9 mouse cellular contexts compared by ENCODE assay signal in the genomic region with DNA sequence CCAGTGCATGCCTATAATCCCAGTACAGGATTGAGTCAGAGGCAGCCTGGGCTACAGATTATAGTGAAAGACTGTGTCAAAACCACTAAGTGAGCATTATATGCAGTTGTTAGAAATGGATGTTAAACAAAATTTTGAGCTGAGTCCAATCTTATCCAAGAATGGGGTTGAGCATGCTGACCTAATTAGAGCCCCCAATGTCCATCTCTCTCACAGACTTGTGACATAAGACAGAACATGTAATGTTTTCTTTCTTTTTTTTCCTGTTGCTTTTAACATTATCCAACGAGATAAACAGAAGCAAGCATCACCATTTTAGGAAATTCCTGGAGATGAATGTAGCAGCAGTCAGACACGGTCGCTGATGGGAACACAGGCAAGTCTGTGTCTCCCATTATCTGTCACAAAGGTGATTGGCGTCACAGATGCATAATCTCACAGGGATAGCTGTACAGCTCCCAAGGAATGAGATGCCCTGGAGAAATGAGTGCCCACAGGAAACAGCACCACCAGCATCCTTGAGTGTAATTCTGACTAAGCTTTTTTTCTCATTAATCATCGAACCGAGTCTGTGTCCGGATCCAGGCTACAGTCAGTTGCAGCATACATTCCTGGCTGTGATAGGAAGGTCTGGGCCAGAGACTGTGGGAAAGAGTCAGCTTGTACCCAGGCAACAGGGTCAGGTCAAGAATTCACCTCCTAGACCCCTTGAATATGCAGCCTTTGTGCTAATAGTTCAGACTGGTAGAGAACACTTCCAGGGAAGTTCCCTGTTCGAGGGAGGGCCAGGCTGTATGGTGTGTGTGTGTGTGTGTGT.
A peak's percentile ranks its signal among the peaks of the same experiment; 100 is the strongest.
DNase-seq lines count a peak whose midpoint lies in the region; ATAC-seq and TF ChIP-seq lines count a peak whose summit lies in the region.
"Had no signal": no experiment of that assay in that cellular context is flagged by ENCODE, and none has a peak within 500 bp of the region (broad histone marks: within the 10 kb centered on the region; RNA-seq: fewer than 3 reads in every experiment).

No protein-coding gene starts in this region.

- no peak; the same call in 1 of the 2 replicates for ATAC-seq in stomach, embryonic 16.5 days (ENCODE audit: insufficient read depth, low FRiP score)
- no peak for ATAC-seq in stomach, postnatal 0 days (ENCODE audit: low FRiP score, low TSS enrichment)
- ATAC-seq: CD4-positive, CD25-positive, alpha-beta regulatory T cell, adult 4 months had no signal

- no peak overlapping the region for H3K4me2 ChIP-seq in stomach, embryonic 16.5 days (ENCODE audit: low read depth, low read length)
- H3K4me2 ChIP-seq in stomach, postnatal 0 days (replicated peaks; ENCODE audit: low read depth): no peak overlapping the region

- no peak overlapping the region for H3K4me3 ChIP-seq in gastrocnemius, adult 2 months
- H3K4me3 ChIP-seq in stomach, embryonic 16.5 days (replicated peaks; ENCODE audit: low read length): no peak overlapping the region
- H3K4me3 ChIP-seq in stomach, postnatal 0 days (ENCODE audit: low read depth, low read length): no peak overlapping the region
- no peak overlapping the region for H3K4me3 ChIP-seq in thymus, adult 2 months (ENCODE audit: control insufficient read depth, insufficient read depth, low read length)

- no peaks in the 10 kb centered on the region for H3K36me3 ChIP-seq in stomach, embryonic 16.5 days (ENCODE audit: control insufficient read depth, insufficient read depth, low read length)
- H3K36me3 ChIP-seq in stomach, postnatal 0 days (ENCODE audit: control insufficient read depth, insufficient read depth, low read length): no peaks in the 10 kb centered on the region
- no peaks in the 10 kb centered on the region for H3K36me3 ChIP-seq in thymus, adult 2 months (ENCODE audit: control insufficient read depth, insufficient read depth, low read length)

- TF ChIP-seq EP300 in stomach, postnatal 0 days (optimal IDR thresholded peaks at IDR 0.05): no peak

- WGBS in stomach, embryonic 16.5 days: 30% methylated on average over 8 of the region's 8 CpGs
- 30% methylated on average over 8 of the region's 8 CpGs for WGBS in stomach, postnatal 0 days
- 81% methylated on average over 8 of the region's 8 CpGs for WGBS in thymus, adult 2 months

- TF ChIP-seq CTCF in gastrocnemius, adult 2 months (IDR thresholded peaks at IDR 0.05): no peak
- TF ChIP-seq CTCF in stomach, postnatal 0 days (IDR thresholded peaks at IDR 0.05; ENCODE audit: low read depth): no peak
- TF ChIP-seq CTCF in thymus, adult 2 months (IDR thresholded peaks at IDR 0.05; ENCODE audit: borderline replicate concordance, control insufficient read depth, extremely low read depth, insufficient read depth, low read length, poor library complexity): no peak

- H3K9me3 ChIP-seq in stomach, embryonic 16.5 days (replicated peaks; ENCODE audit: control insufficient read depth, low read length): no peaks in the 10 kb centered on the region
- H3K9me3 ChIP-seq in stomach, postnatal 0 days (ENCODE audit: control insufficient read depth, low read length): no peaks in the 10 kb centered on the region

- no peaks in the 10 kb centered on the region for H3K27me3 ChIP-seq in stomach, embryonic 16.5 days (ENCODE audit: control insufficient read depth, insufficient read depth, low read length)
- H3K27me3 ChIP-seq in stomach, postnatal 0 days (ENCODE audit: control insufficient read depth, insufficient read depth, low read length): no peaks in the 10 kb centered on the region
- H3K27me3 ChIP-seq in thymus, adult 2 months (ENCODE audit: control insufficient read depth, insufficient read depth, low read length): no peaks in the 10 kb centered on the region

- no peak overlapping the region for H3K9ac ChIP-seq in stomach, embryonic 16.5 days (ENCODE audit: low read length)
- no peak overlapping the region for H3K9ac ChIP-seq in stomach, postnatal 0 days (ENCODE audit: low read length)

- peak overlapping the region; percentile 79 for H3K27ac ChIP-seq in gastrocnemius, adult 2 months
- H3K27ac ChIP-seq in stomach, embryonic 16.5 days (ENCODE audit: low read length): 0 out of 2 replicates have a peak overlapping the region, but pooled peaks have one; percentile 8
- no peak overlapping the region for H3K27ac ChIP-seq in stomach, postnatal 0 days (replicated peaks)
- no peak overlapping the region for H3K27ac ChIP-seq in thymus, adult 2 months (ENCODE audit: control insufficient read depth, insufficient read depth, low read length)

- no peak for DNase-seq in gastrocnemius, adult 2 months
- DNase-seq in gastrocnemius, adult 18-20 months (ENCODE audit: low spot score): no peak
- no peak for DNase-seq in stomach, postnatal 0 days (ENCODE audit: low spot score)
- peak; percentile 20 to 54 for DNase-seq in kidney, postnatal 25 days
- DNase-seq in thymus, adult 2 months: no peak
- DNase-seq in frontal cortex, postnatal 14 days (ENCODE audit: low spot score in 2 of 2): no peak
- DNase-seq in urinary bladder, postnatal 36 days (ENCODE audit: low spot score in 2 of 2): no peak

- peaks cover 11% of the 10 kb centered on the region for H3K4me1 ChIP-seq in stomach, embryonic 16.5 days (ENCODE audit: control insufficient read depth, insufficient read depth, low read length)
- 0 out of 2 replicates have a peak, but pooled peaks cover 2% of the 10 kb centered on the region for H3K4me1 ChIP-seq in stomach, postnatal 0 days (replicated peaks; ENCODE audit: control insufficient read depth, insufficient read depth)
- H3K4me1 ChIP-seq in thymus, adult 2 months (replicated peaks; ENCODE audit: control insufficient read depth, insufficient read depth, low read length): no peaks in the 10 kb centered on the region

- intact Hi-C loops in gastrocnemius, adult 2 months (cut with DNase I): loop anchor here (5.0 kb wide), 1 partner anchor 38 kb away; no protein-coding TSS in a partner anchor

- no peak for TF ChIP-seq POLR2A in thymus, adult 2 months (IDR thresholded peaks at IDR 0.05; ENCODE audit: control insufficient read depth, extremely low read depth, insufficient read depth, low read length, poor library complexity)

Comparison
In these comparisons a context has a peak if more than half of its experiments do, and no peak if none do; other contexts are left out.
1. H3K27ac ChIP-seq: peak in gastrocnemius, adult 2 months (single experiment) and stomach, embryonic 16.5 days (single experiment); none in stomach, postnatal 0 days (single experiment) and thymus, adult 2 months (single experiment).
2. DNase-seq: peak in kidney, postnatal 25 days (2 of 2); none in gastrocnemius, adult 2 months (single experiment), gastrocnemius, adult 18-20 months (single experiment), stomach, postnatal 0 days (single experiment), thymus, adult 2 months (single experiment), frontal cortex, postnatal 14 days (0 of 2) and urinary bladder, postnatal 36 days (0 of 2).